Mouse (Mus musculus) embryo, embryonic 10 days (tissue): ENCODE data around the gene Ccdc86.

Experiments used
- DNase-seq: peaks from one replicate; pipeline ENCODE4 v3.0.0-alpha.2; 2015; ENCODE audit warnings: low spot score

Ccdc86 gene

GRCm38 (mm10) chr19:10949558-10949957, 492 bp upstream of the Ccdc86 start:
- DNase-seq = no peak

GRCm38 (mm10) chr19:10948416-10948815, 650 bp downstream of the Ccdc86 start:
- DNase-seq = no peak

GRCm38 (mm10) chr19:10947219-10947618, 1.8 kb downstream of the Ccdc86 start:
- DNase-seq = no peak

DNA sequence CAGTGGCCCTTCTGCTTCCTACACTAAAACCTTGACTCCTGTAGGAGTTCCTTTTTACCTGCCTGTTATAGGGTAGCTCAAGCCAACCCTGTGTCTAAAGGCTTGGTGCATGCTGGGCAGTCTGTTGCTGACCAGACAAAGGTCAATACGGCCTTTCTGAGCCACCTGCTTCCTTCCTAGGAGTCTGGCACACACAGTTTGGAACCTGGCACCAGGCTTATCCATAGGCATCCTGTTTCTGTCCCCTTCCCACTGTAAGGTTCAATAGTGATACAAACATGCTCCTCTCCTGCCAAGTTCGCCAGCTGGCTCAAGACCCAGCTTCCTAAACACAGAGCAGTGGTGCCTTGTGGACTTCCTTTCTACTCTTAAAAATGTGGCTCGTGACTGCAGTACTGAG, 2.6 kb downstream of the Ccdc86 start:
- DNase-seq = no peak

GRCm38 (mm10) chr19:10943955-10944354, 5.1 kb downstream of the Ccdc86 start:
- DNase-seq = no peak

- peak; percentile 74 for DNase-seq
Measured at GRCm38 (mm10) chr19:10940801-10941457, 8.1 kb downstream of the Ccdc86 start.

- peak; percentile 95 for DNase-seq
Measured at GRCm38 (mm10) chr19:10940097-10940800, 8.8 kb downstream of the Ccdc86 start.

DNA sequence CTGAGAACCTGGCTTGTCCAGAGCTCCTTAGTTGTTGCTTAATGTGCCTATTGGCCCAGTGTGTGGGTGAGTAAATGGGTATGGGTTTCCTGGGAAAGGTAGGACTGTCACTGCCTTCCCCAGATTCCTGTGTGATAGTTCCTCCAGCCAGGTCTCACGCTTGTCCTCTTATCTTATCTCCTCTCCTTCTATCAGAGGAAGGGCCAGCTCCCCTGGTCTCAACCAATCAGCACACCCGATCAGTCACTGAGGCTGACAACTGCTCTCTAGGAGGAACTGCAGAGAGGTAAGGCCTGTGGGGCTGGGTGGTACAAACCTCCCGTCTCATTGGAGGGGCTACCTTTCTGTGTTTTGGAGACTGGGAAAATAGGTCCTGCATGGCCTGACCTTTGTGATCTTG, 10.3 kb downstream of the Ccdc86 start:
- no peak for DNase-seq

DNA sequence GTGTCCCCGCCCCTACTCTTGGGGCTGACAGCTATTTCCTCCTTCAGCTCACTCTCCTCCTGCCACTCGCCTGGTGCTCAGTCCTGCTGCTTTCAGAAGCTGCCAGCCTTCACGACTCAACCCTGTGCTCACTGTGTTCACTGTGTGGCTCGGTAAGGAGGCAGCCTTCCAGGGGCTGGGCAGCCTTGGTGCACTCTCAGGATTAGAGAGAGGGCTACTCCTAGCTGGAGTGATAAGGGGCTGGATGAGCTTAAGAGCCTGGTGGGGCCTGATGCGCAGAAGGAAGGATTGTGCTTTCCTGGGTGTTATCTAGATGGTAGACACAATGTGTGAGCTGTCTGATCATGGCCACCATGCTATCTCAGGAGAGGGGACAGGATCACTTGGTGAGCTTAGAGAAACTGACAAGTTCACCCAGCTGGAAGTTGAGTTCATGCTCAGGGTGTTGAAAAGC, 11.9 kb downstream of the Ccdc86 start, which contains the start of gene Ptgdr2:
TSS of gene Ptgdr2 (plus strand) at position 51 of the 454 bp plus-strand sequence.
- DNase-seq = no peak

DNA sequence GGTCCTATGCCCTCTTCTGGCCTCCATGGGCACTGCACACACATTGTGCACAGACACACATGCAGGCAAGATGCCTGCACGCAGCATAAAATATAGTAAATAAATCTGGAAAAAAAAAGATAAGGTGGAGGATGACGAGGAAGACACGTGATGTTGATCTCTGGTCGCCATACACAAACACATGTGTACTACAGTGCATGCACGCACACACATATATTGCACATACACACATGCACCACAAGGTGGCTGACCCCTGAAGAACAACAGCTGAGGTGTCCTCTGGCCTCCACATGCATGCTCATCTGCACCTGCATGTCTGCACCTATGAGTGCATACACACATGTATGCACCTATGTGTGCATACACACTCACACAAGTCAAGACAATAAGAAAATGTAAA, 13.0 kb downstream of the Ccdc86 start:
- no peak for DNase-seq

DNA sequence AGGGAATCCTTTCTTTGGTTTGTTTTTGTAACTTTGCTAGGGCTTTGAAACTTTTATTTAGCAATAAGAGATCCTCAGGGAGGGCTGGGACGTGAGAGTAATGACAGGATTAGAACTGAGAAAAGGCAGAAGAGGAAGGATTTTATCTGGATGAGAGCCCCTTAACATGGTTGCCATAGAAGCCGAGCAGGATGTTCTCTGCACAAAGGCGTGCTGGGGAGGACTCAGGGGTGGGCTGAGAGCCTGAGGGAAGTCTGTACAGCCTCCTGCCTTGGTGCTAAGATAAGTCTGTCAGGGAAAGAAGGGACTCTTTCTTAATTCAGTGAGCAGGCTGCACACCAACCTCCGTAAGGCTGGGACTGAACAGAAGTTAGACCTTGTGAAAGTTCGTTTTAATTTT, 14.0 kb downstream of the Ccdc86 start:
- no peak for DNase-seq

DNA sequence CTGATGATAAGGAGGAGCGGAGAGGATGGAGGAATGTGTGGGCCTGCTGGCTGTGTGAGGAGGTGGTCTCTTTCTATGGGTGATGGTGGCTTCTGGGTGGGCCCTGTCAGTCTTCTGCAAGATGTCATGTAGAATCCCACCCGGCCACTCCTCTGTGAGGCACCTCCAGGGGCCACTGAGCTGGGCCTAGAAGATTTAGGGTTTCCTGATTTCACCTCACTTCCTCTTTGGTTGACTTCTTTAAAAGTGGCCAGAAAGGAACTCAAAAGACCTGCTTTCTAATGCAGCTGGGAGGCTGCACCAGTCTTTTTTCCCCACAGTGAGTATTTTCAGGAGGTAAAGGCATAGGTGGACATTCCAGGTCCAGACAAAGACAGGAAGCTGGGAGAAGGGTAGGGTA, 18.4 kb downstream of the Ccdc86 start:
- DNase-seq = no peak

DNA sequence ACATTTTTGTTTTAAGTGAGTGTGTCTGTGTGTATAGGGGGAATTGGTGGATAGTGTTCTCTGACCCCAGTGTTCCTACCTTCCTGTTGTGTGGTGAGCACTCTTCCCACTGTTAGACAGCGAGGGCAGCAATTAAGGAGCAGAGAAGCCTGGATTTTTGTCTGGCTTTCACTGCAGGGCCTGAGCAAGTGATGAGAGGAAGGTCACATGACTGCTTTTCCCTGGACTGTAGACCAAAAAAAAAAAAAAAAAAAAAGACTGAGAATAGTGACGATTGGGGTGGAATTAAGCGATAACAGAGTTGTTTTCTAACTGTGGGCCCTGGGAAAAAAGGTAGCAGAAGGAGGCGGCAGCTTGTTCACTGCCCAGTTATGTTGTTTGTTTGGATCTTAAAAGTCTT, 22.4 kb downstream of the Ccdc86 start:
- DNase-seq = peak; percentile 44

GRCm38 (mm10) chr19:10926123-10926621, 22.9 kb downstream of the Ccdc86 start:
- DNase-seq = peak; percentile 48

- DNase-seq = no peak
Measured at GRCm38 (mm10) chr19:10924220-10924619, 24.8 kb downstream of the Ccdc86 start.

DNA sequence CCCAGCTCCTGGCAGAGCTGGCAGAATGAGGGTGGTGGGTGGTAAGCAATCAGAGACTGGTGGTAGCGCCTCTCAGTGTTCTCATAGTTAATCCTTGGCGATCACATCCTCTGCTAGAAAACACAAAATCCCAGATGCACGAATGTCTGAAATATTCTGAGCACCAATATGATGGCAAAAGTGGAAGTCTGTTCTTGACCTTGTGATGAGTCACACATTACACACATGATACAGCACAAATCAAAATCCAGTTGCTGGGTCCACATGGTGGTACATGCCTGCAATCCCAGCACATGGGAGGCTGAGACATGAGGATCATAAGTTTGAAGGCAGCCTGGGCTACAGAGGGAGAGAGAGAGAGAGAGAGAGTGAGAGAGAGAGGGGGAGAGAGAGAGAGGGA, 28.0 kb downstream of the Ccdc86 start:
- no peak for DNase-seq

- DNase-seq = no peak
Measured at GRCm38 (mm10) chr19:10920532-10920931, 28.5 kb downstream of the Ccdc86 start, which contains the start of gene Zp1. Zp1 (minus strand) TSS chr19:10920632.

DNA sequence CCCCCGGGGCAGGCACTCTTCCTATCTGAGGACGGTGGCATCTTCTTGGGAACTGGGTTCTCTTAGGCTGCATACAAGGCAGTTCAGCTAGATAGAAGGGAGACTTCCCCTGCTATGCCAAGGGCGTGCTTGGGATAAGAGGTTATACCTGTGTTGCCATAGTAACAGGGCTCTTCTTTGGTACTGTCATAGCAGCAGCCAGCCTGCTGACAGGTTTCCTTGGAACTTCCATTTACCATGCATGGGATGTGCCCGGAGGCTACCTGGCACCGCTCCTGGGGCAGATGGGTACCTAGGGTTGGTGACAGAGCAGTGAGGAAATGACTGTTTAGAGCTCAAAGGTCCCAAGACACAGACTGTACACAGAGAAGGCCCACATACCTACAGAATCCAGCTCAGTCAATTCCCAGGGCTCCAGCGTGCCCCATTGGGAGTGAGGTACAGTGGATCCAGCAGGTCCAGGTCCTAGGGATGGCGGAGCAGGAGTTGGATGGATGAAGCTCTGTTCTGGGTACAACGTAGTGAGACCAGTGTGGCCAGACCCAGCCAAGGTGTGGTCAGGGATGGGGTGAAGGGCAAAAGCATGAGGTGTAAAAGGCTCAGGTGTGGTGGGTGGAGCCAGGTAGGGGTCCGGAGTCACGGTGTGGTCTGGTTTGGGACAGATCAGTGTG, 30.6 kb downstream of the Ccdc86 start:
- DNase-seq = no peak

- DNase-seq = no peak
Measured at GRCm38 (mm10) chr19:10916506-10916905, 32.6 kb downstream of the Ccdc86 start.

- no peak for DNase-seq
Measured at GRCm38 (mm10) chr19:10914870-10915269, 34.2 kb downstream of the Ccdc86 start.

- no peak for DNase-seq
Measured at GRCm38 (mm10) chr19:10914291-10914690, 34.8 kb downstream of the Ccdc86 start.

DNA sequence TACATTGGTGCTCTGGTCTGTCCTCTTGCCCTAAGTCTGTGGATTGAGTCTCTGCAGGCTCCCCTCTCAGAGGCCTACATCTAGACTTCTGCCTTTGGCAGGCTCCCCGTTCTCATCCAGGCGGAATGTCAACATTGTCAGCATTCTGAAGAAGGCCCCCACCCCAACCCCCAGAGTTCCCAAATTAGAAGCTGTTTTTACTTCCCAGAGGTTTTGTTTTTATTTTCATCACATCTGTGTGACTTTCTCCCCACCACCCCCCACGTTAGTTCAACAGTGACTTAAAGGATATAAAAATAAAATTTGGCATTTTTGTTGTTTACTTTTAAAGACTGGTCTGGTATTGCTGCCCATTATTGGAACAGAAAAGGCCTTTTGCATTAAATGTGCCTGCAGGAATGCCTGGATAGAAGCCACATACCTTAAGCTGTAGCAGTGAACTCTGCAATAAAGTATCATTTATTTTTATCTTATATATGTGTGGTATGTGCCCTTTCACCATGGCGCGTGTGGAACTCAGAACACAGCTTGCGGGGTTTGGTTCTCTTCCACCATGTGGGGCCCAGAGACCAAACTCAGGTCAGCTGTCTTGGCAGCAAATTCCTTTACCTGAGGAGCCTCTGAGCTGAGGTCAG, 39.9 kb downstream of the Ccdc86 start:
- no peak for DNase-seq
